12 mouse cellular contexts compared by ENCODE assay signal in genomic region chr5:74904327-74904726, GRCm38 (mm10).
A peak's percentile ranks its signal among the peaks of the same experiment; 100 is the strongest.
DNase-seq lines count a peak whose midpoint lies in the region; ATAC-seq and TF ChIP-seq lines count a peak whose summit lies in the region.
"Had no signal": no experiment of that assay in that cellular context is flagged by ENCODE, and none has a peak within 500 bp of the region (broad histone marks: within the 10 kb centered on the region; RNA-seq: fewer than 3 reads in every experiment).

No protein-coding gene starts in this region.

- ATAC-seq in intestine, postnatal 0 days, result no peak
- no peak for ATAC-seq in intestine, embryonic 16.5 days
- ATAC-seq in midbrain, postnatal 0 days (ENCODE audit: low FRiP score), result no peak
- no peak for ATAC-seq in midbrain, embryonic 15.5 days (replicated peaks)

- H3K36me3 ChIP-seq in intestine, postnatal 0 days (ENCODE audit: control insufficient read depth, insufficient read depth), result no peaks in the 10 kb centered on the region
- H3K36me3 ChIP-seq in intestine, embryonic 16.5 days (ENCODE audit: control insufficient read depth, insufficient read depth, low read length), result no peaks in the 10 kb centered on the region
- no peaks in the 10 kb centered on the region for H3K36me3 ChIP-seq in midbrain, postnatal 0 days (ENCODE audit: insufficient read depth, low read length)
- H3K36me3 ChIP-seq in midbrain, embryonic 15.5 days (replicated peaks), result no peaks in the 10 kb centered on the region
- H3K36me3 ChIP-seq in ES-E14 (ENCODE audit: control insufficient read depth, insufficient read depth, low read length, poor library complexity, severe bottlenecking), result no peaks in the 10 kb centered on the region
- no peaks in the 10 kb centered on the region for H3K36me3 ChIP-seq in hindbrain, embryonic 10.5 days
- H3K36me3 ChIP-seq: midbrain, embryonic 12.5 days had no signal

- no peaks in the 10 kb centered on the region for H3K4me1 ChIP-seq in intestine, postnatal 0 days (replicated peaks; ENCODE audit: control insufficient read depth, insufficient read depth, low read length)
- no peaks in the 10 kb centered on the region for H3K4me1 ChIP-seq in intestine, embryonic 16.5 days (ENCODE audit: control insufficient read depth, insufficient read depth, low read length)
- H3K4me1 ChIP-seq in midbrain, postnatal 0 days (ENCODE audit: insufficient read depth, low read length), result no peaks in the 10 kb centered on the region
- no peaks in the 10 kb centered on the region for H3K4me1 ChIP-seq in midbrain, embryonic 15.5 days
- H3K4me1 ChIP-seq in ES-E14 (ENCODE audit: control insufficient read depth in 2 of 2, insufficient read depth in 2 of 2, low read length in 2 of 2, poor library complexity in 1 of 2), result no peaks in the 10 kb centered on the region
- peaks cover 18% of the 10 kb centered on the region for H3K4me1 ChIP-seq in hindbrain, embryonic 10.5 days (replicated peaks)
- H3K4me1 ChIP-seq: midbrain, embryonic 12.5 days had no signal

- DNase-seq in midbrain, postnatal 0 days (ENCODE audit: low spot score), result no peak
- peak; percentile 53 for DNase-seq in ES-E14 (ENCODE audit: low read depth, low spot score)
- peak; percentile 9 for DNase-seq in kidney, postnatal 14 days
- no peak for DNase-seq in hindbrain, embryonic 10.5 days (ENCODE audit: low spot score)
- DNase-seq in right cerebral cortex, postnatal 25 days, result no peak
- DNase-seq: cerebellum, postnatal 10 days; heart, postnatal 4 days; right cerebral cortex, postnatal 14 days had no signal

- H3K9me3 ChIP-seq in intestine, postnatal 0 days (ENCODE audit: control insufficient read depth), result no peaks in the 10 kb centered on the region
- H3K9me3 ChIP-seq in intestine, embryonic 16.5 days (ENCODE audit: control insufficient read depth, low read length), result no peaks in the 10 kb centered on the region
- no peaks in the 10 kb centered on the region for H3K9me3 ChIP-seq in midbrain, postnatal 0 days (ENCODE audit: low read length)
- no peaks in the 10 kb centered on the region for H3K9me3 ChIP-seq in midbrain, embryonic 15.5 days
- H3K9me3 ChIP-seq in ES-E14 (ENCODE audit: control insufficient read depth, insufficient read depth, low read depth, low read length), result no peaks in the 10 kb centered on the region
- 0 out of 2 replicates have a peak, but pooled peaks cover 2% of the 10 kb centered on the region for H3K9me3 ChIP-seq in hindbrain, embryonic 10.5 days
- H3K9me3 ChIP-seq: midbrain, embryonic 12.5 days had no signal

- H3K4me3 ChIP-seq in intestine, postnatal 0 days (ENCODE audit: low read depth, low read length), result no peak overlapping the region
- no peak overlapping the region for H3K4me3 ChIP-seq in intestine, embryonic 16.5 days (ENCODE audit: low read length)
- H3K4me3 ChIP-seq in midbrain, postnatal 0 days (ENCODE audit: low read depth, low read length), result no peak overlapping the region
- no peak overlapping the region for H3K4me3 ChIP-seq in midbrain, embryonic 15.5 days
- no peak overlapping the region for H3K4me3 ChIP-seq in ES-E14 (ENCODE audit: insufficient read depth in 1 of 2, low read depth in 1 of 2, low read length in 2 of 2, poor library complexity in 1 of 2, severe bottlenecking in 1 of 2)
- H3K4me3 ChIP-seq in hindbrain, embryonic 10.5 days, result no peak overlapping the region
- H3K4me3 ChIP-seq: midbrain, embryonic 12.5 days had no signal

- TF ChIP-seq CTCF in intestine, postnatal 0 days (IDR thresholded peaks at IDR 0.05; ENCODE audit: low read depth), result peak; percentile 58
- peak; percentile 30; the same call in 1 of the 2 replicates for TF ChIP-seq CTCF in midbrain, postnatal 0 days (IDR thresholded peaks at IDR 0.05)

- 80% methylated on average over 3 of the region's 3 CpGs for WGBS in intestine, postnatal 0 days
- WGBS in intestine, embryonic 16.5 days, result 74% methylated on average over 3 of the region's 3 CpGs
- WGBS in midbrain, postnatal 0 days, result 78% methylated on average over 3 of the region's 3 CpGs
- 76% methylated on average over 3 of the region's 3 CpGs for WGBS in midbrain, embryonic 15.5 days
- WGBS in hindbrain, embryonic 10.5 days, result 71% methylated on average over 3 of the region's 3 CpGs

- in situ Hi-C loops in ES-E14 (cut with MboI; ENCODE audit: low sequenced_read_pairs in 2 of 2, unreplicated experiment in 2 of 2), result loop anchor here in 1 of 2 experiments (25.0 kb wide), 1 partner anchor 267 kb away; no protein-coding TSS in a partner anchor

- H3K4me2 ChIP-seq in intestine, postnatal 0 days (replicated peaks; ENCODE audit: low read depth), result no peak overlapping the region
- no peak overlapping the region for H3K4me2 ChIP-seq in intestine, embryonic 16.5 days (ENCODE audit: low read depth, low read length)
- H3K4me2 ChIP-seq in midbrain, postnatal 0 days (ENCODE audit: low read depth, low read length, poor library complexity, severe bottlenecking), result no peak overlapping the region
- no peak overlapping the region for H3K4me2 ChIP-seq in midbrain, embryonic 15.5 days
- H3K4me2 ChIP-seq: midbrain, embryonic 12.5 days had no signal

- no peaks in the 10 kb centered on the region for H3K27me3 ChIP-seq in intestine, postnatal 0 days (replicated peaks; ENCODE audit: control insufficient read depth, insufficient read depth, low read length)
- no peaks in the 10 kb centered on the region for H3K27me3 ChIP-seq in intestine, embryonic 16.5 days (replicated peaks; ENCODE audit: control insufficient read depth, insufficient read depth, low read length)
- no peaks in the 10 kb centered on the region for H3K27me3 ChIP-seq in midbrain, postnatal 0 days (ENCODE audit: insufficient read depth, low read length)
- H3K27me3 ChIP-seq in midbrain, embryonic 15.5 days (replicated peaks), result no peaks in the 10 kb centered on the region
- no peaks in the 10 kb centered on the region for H3K27me3 ChIP-seq in hindbrain, embryonic 10.5 days (ENCODE audit: insufficient read depth, poor library complexity, severe bottlenecking)
- H3K27me3 ChIP-seq: midbrain, embryonic 12.5 days had no signal

- H3K9ac ChIP-seq in intestine, postnatal 0 days (ENCODE audit: low read depth, low read length), result no peak overlapping the region
- H3K9ac ChIP-seq in intestine, embryonic 16.5 days (ENCODE audit: low read depth, low read length), result no peak overlapping the region
- no peak overlapping the region for H3K9ac ChIP-seq in midbrain, postnatal 0 days (replicated peaks; ENCODE audit: low read length, poor library complexity, severe bottlenecking)
- H3K9ac ChIP-seq in midbrain, embryonic 15.5 days, result no peak overlapping the region
- no peak overlapping the region for H3K9ac ChIP-seq in ES-E14 (ENCODE audit: insufficient read depth, low read depth, low read length, poor library complexity, severe bottlenecking)
- H3K9ac ChIP-seq: midbrain, embryonic 12.5 days had no signal

- no peak overlapping the region for H3K27ac ChIP-seq in intestine, postnatal 0 days (ENCODE audit: low read depth, low read length)
- no peak overlapping the region for H3K27ac ChIP-seq in intestine, embryonic 16.5 days (ENCODE audit: low read length)
- no peak overlapping the region for H3K27ac ChIP-seq in midbrain, postnatal 0 days (ENCODE audit: low read depth, low read length)
- H3K27ac ChIP-seq in midbrain, embryonic 15.5 days, result no peak overlapping the region
- H3K27ac ChIP-seq in ES-E14 (ENCODE audit: insufficient read depth, low read depth, low read length, poor library complexity, severe bottlenecking), result no peak overlapping the region
- no peak overlapping the region for H3K27ac ChIP-seq in hindbrain, embryonic 10.5 days
- H3K27ac ChIP-seq: midbrain, embryonic 12.5 days had no signal

TF ChIP-seq in ES-E14, 5 proteins besides CTCF, POLR2A, EP300 and RAD21:
- TF ChIP-seq ZNF384 (IDR thresholded peaks at IDR 0.05; ENCODE audit: low read depth, low read length) (no peak), HCFC1 (IDR thresholded peaks at IDR 0.05; ENCODE audit: borderline replicate concordance, insufficient read depth, low read length) (no peak), ZC3H11A (IDR thresholded peaks at IDR 0.05; ENCODE audit: borderline replicate concordance, low read depth, low read length) (peak; percentile 98), CHD2 (IDR thresholded peaks at IDR 0.05; ENCODE audit: low read depth, low read length) (no peak), MAFK (IDR thresholded peaks at IDR 0.05; ENCODE audit: insufficient read depth, low read depth, low read length) (no peak)

Comparison
In these comparisons a context has a peak if more than half of its experiments do, and no peak if none do; other contexts are left out.
1. DNase-seq: peak in ES-E14 (single experiment) and kidney, postnatal 14 days (single experiment); none in midbrain, postnatal 0 days (single experiment), hindbrain, embryonic 10.5 days (single experiment) and right cerebral cortex, postnatal 25 days (single experiment).